Mouse (Mus musculus) urinary bladder, postnatal 10 days (tissue): ENCODE data around the gene Cdh5.
"Not testable (repeated sequence)": the region's sequence is repeated elsewhere in the genome, so short reads cannot be mapped to it uniquely, and the experiment has no call there.

ENCODE experiments used
- DNase-seq: peaks from one replicate; pipeline ENCODE4 v3.0.0; 2022; ENCODE audit warnings: low spot score

The Cdh5 gene

DNA sequence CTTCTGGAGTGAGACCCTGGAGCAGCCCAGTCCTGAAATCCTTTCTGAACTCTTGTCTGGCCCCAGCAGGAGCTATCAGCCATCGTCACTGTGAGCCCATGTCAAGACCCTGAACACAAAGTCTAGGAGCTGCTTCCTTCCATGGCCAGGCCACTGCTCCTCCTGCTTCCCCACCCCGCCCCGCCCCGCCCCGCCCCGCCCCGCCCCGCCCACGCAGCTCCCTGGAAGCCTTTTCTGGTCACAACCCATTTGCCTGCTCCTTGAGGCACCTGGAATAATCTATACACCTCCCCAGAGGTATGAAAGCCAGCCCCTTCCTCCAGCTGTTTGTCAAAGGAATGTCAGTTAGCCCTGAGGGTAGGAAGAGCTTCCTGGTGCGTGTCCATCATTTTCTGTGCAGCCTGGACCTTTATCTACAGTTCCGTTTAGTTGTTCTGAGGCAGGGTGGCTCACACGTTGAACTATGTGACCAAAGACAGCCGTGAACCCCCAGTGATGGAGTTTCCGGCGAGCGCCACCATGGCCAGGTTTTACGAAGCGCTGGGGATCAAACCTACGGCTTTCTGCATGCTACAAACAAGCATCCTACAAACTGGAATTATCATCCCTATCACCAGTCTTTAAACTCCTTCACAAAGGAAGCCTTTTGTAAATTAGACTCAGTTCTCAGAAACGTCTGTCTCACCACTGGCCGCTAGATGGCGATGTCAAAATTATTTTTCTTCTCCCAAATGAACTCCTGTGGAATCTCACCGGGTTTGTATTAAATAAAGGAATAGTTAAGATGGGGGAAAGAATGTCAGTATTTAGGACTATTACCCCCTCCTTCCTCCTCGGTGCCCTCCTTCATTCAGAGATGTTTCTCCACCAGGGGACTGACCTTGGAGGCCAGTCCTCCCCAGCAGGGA, 10.2 kb upstream of the Cdh5 start:
- DNase-seq = not testable (repeated sequence)

DNA sequence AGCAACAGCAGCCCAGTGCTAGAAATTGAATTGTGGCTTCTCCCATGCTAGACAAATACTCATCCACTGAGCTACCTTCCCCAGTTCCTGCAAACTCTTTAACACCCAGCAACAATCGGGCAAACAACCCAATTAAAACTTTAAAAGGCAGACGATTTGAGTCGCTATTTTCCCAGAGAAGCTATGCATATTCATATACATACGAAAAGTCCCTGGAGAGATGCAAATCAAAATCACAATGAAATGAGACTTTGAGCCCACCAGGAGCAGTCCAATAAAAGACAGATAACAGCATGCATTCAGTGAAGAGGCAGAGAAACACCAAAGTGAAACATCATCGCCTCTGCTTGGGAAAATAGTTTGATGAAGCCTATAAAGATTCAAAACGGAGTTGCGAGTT, 8.1 kb upstream of the Cdh5 start:
- no peak for DNase-seq

DNA sequence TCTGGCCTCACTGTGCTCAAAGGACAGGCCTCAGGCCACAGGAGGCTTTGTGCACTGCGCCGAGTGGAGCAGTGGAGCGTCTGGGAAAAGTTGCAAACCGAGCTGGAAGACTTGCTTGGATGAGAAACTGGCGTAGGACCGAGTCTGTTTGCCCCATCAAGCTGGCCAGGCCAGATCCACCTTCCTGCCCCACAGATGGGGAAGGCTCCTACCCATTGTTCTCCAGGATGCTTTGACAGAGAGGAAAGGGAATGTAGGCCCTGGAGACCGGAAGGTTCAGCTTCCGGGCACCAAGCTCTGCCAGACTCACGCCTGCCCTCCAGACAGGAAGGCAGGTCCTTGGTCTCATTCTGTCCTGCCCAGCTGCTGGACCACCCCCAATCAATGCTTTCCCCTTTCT, 5.8 kb upstream of the Cdh5 start:
- DNase-seq = no peak

DNA sequence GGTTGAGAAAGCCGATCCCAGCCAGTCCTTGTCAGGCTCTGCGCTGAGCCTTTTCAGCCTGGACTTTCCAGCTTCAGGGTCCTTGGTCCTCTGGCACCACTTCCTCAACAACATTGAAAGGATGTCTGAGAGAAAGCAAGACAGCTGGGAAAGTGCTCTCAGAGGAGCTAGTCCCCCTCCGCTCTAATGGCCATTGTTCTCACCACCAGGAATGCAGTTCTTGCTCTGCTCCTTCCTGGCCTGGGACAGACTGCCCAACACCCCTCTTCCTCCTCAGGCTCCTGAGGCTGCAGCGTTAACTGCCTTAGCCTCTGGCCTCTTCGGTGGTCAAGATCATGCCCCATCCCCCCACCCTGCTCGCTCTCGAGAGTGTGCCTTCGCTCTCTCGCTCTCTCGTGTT, 4.8 kb upstream of the Cdh5 start:
- no peak for DNase-seq

DNA sequence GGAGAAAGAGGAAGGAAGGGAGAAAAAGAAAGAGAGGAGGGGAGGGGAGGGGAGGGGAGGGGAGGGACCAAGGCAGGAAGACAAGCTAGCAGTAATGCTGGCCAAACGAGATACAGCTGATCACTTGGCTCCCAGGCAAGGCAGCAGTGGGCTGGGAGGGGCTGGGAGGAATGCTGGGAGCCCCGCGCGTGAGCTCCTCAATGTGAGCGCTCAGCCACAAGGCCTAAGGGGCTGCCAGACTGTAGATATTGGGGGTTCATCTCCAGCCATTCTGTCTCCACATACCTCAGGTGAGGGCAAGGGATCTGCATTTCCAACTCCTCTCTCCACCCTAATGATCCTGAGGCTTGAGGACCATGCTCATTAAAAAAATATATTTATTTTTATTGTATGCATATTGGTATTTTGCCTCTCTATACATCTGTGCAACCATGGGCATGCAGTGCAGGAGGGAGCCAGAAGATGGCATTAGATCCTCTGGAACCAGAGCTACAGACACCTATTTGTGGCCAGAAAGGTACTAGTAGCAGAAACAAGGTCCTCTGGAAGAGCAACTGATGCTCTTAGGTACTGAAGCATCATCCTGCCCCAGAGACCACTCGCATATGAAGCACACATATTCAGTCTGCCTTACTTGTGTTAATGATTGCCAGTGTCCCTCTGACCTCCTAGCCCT, 2.6 kb upstream of the Cdh5 start:
- no peak for DNase-seq

DNA sequence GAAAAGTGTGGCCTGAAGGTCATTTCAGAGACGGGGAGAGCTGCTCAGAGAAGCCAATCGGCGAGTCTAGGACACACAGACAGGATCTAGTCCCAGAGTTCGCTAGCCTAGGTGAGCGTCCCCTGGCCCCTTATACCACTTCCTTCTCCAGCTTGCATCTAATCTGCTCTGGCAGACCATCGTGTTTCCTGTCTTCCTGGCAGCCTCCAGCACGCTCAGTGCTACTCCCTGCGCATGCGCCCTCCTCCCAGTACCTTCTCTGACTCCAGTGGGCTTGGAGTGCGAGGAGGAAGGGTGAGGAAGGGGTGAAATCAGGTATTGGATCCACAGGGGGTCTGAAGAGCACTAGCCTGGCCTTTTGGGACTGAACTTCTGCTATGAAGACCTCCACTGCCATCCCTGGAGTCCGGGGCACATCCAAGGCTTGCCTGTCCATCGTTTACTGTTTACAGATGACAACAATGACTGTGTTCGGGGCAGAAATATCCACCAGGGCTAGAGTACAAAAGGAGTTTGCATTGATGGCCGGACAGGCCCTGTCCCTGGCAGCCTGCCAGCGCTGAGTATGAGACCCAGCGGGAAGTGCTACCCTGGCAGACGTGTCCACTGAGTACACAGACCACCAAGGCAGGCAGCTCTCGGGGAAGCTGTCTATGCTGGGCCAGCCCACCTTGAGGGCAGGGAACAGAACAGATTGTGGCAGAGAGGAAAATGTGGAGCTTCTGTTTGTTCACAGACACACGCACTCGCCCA, 1.9 kb upstream of the Cdh5 start:
- DNase-seq = no peak

DNA sequence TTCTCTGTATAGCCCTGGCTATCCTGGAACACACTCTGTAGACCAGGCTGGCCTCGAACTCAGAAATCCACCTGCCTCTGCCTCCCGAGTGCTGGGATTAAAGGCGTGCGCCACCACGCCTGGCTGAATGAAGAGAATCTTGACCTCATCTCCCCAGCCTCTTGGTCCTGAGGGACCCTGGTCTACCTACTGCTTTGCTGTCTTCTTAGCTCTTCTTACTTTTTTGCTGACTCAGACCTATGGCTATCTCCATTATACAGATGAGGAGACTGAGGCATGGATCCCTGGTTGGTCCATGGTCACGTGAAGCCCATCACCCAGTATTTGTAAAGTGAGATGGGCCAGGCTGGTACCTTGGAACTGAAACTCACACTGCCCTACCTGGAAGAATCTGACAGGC, 701 bp upstream of the Cdh5 start:
- not testable (repeated sequence) for DNase-seq

DNA sequence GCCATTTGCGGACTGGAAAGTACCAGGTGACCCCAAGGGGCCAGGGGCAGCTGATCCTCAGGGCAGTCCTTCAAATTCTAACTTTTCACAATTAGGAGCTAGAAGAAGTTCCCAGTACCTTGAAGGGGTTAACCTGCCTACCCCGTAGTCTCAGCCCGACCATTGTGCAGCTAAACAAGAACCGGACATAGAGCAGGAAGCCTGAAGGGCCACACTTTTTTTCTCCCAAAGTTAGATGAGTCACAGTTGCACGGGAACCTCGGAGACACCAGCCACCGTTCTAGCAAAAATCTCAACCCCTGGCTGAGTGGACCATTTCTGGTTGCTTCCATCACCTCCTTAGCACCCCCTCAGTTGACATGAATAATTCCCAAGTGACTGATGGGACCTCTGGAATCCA, 2.0 kb downstream of the Cdh5 start:
- DNase-seq = no peak

DNA sequence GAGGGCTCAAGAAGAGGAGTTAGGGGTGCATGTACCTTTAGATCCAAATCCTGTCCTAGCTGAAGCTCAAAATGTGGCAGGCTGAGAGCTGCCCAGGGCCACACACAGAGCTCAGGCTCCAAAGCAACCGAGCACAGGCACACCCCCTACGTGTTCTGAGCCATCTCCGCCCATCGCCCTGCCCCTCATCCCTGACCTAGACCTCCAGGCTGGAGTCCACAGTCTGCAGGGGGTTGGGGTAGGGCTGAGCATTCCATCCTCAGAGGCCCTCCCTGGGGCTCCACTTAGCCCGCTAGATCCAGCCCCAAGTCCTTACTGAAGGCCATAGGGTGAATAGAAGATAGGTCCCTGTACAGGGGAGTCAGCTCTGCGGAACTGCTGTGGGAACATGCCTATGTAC, 4.3 kb downstream of the Cdh5 start:
- no peak for DNase-seq

DNA sequence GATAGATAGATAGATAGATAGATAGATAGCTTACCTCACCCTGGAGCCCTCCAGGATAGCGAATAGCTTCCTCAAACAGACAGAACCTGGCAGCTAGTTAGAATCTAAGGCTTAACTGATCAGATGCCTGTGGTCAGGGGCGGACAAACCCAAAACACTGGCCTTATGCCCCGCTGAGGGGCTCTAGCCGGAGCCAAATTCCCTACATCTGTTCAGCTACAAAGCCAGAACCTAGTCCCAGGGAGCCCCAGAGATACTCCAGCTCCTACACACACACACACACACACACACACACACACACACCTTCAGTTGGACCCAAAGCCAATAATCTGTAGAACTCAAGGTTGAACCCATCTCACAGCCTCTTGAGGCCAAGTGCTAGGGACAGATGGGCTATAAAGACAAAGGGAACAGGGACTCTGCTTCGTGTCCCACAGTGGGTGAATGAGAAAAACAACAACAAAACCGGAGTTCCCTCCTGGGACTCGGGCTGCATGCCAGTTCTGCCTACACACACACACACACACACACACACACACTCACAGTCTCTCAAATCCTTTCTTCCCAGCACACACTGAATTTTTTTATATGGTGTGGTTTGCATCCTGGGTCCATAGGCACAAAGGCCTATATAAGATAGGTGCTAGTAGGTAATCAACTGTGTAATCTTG, 5.0 kb downstream of the Cdh5 start:
- DNase-seq = no peak

DNA sequence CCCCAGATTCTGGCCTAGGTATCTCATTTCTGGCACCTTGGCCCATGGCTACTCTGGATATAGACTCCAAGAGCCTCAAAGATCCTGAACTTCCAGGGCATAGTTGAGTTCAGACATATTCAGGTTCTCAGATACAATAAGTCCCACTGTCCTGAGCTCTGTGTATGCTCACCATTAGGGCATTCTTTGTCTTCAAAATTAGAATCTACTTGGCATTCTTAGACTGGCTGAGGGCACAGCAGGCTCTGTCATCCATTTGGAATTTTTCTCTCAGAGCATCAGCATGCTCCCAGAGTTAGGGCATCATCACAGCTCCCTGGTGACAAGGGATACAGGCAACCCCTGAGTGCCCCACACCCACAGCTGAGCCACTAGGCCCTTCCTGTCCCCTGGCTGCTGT, 5.7 kb downstream of the Cdh5 start:
- no peak for DNase-seq

DNA sequence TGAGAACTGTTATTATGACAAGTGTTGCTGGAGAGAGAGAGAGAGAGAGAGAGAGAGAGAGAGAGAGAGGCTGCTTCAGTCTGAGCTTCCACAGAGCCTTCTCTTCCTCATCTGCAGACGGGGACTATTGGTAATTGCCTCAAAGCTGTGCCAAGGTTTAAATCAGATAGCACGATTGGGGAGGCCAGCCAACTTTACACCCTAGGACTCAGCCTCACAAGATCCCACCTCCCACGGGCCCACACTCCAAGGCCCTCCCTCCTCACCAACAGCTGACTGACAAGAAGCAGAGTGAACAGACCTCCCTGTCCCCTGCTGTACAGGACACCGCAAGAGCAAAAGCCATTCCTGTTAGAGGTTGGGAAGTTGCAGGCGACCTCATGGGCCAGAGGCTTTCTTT, 6.6 kb downstream of the Cdh5 start:
- no peak for DNase-seq

DNA sequence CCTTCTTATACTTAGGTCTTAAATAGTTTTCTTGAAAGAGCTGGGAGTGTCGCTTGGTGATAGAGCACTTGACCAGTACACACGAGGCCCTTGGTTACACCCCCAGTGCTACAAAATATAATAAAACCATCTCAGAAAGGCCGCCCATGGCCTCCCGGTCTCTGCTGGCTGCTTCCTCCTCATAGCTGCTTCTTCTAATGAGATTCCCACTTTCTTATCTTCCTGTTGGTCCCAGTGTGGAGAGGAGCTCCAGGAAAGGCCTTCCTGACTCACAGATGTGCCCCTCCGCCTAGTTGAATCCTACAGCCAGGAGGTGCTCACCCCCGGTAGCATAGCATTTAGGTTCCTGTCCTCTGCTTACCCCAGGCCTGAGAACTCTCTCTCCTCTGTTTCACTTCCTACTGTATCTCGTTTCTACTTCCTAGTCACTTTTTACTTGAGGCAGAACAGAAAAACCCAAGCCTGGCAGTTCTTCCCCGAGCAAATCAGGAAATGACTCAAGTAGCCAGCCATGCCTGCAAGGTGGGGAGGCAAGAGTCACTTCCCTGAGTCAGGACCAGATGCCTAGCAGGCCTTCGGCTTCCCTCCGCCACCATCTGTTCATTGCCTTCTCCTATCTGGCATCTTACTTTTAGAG, 9.2 kb downstream of the Cdh5 start:
- no peak for DNase-seq

DNA sequence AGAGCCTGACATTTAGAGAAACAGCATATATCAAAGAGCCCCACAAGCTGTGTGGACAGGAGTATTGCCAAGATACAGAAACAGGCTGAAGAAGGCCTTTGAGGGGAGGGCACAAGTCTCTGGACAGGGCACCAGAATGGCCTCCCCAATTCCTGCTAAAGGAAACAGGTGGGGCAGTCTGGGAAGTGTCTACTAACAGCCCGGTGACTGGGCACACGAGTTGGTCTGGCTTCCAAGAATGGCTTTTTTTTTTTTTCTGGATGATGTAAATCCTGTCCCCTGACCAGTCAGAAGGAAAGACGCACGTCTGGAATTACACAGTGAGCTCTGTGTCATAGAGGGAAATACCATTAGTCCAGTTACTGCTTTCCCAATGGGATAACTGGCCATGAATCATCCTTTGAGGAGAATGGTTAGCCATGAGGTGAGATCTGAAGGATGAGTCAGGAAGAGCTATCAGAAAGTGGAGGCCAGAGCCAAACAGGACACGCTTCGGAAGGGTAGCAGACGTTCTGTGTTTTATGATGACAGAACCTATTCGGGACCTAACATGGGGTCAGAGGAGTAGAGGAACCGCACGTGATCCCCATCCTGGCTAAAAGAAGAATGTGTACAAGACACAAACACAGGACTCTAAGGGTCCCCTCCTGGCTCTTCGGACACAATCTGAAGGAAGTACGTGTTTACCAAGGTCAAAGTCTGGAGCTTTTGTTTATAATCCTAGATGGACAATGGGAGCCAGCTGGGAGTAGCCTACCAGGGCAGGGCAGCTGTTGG, 20.4 kb downstream of the Cdh5 start:
- no peak for DNase-seq

DNA sequence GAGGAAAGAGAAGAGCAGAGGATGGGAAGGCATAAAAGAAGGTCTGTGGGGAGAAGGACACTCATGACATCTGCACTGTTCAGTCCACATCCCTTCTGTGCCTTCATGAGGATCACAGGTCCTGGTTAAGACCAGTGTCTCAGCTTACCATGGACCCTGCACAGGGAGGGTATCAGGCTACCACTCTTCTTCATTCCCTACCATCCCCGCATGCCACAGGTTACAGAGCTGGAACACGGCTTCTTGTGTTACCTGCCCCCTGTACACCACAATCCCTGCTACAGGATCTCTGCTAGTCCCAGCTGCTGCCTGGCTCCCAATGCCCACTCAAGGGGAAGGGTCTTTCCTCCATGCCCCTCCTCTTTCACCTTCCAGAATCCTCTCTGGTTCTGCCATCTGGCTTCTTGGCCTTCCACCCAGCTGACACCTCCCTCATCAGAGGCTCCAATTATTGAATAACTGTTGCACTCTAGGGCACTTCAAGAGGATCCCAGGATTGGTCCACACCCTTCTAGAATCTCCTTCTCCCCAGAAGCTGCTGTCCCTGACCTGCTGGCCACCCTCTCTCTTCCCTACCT, 21.7 kb downstream of the Cdh5 start:
- no peak for DNase-seq

DNA sequence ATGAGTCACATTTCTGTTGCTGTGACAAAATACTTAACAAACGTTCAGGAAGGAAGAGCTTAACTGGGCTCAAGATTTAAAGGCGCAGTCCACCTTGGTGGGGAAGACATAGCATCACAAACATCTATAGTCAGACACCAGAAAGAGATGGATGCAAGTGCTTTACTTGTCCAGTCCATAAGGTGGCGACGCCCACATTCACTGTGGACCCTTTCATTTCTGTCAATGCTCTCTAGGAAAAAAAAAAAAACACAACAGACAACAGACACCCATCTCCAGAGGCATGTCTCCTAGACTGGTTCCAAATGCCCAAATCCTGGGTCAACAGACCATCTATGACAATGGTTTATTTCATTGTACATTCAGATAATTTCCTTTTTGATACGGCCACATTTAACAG, 23.1 kb downstream of the Cdh5 start:
- no peak for DNase-seq

DNA sequence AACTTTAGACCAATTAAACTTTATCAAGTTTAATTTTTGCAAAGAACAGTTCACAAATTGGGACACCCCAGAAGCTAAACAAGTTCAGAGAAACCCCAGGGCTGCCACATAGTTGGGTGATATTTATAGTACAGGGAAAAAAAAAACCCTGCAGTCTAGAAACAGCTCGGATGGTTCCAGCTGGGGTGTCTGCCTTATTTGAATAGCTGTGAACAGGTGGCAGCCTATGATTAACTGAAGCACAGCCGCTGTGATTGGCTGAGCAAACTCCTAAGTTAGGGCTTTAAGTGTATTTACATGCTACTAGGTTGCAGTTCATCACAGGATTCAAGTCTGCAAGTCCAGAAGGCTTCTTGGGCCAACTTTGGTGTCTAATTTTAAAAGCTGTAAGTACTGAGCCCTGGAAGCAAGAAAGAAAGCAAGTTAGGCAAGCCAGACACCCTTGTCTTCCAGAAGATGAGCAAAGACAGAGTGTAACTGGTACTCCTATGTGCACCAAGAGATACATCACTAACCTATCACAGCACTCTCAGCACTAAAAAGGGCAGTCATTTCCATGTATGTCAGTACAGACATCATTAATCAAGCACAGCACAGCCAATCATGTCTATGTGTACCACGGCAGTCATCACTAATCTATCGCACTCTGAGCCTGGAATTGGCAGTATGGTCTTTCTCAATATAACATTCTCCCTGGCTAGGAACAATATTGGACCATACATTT, 25.9 kb downstream of the Cdh5 start:
- DNase-seq = no peak

DNA sequence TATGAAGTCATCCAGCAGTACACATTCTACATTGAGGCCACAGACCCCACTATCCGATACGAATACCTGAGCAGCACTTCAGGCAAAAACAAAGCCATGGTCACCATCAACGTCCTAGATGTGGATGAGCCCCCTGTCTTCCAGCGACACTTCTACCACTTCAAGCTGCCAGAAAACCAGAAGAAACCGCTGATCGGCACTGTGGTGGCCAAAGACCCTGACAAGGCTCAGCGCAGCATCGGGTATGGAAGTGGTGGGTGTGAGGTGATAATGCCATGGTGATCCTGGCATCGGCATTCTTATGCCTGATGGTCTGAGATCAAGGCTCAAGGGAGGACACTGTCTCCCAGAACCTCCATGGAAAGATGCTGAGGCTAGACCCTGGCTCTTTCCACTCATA, 29.5 kb downstream of the Cdh5 start:
- DNase-seq = no peak

DNA sequence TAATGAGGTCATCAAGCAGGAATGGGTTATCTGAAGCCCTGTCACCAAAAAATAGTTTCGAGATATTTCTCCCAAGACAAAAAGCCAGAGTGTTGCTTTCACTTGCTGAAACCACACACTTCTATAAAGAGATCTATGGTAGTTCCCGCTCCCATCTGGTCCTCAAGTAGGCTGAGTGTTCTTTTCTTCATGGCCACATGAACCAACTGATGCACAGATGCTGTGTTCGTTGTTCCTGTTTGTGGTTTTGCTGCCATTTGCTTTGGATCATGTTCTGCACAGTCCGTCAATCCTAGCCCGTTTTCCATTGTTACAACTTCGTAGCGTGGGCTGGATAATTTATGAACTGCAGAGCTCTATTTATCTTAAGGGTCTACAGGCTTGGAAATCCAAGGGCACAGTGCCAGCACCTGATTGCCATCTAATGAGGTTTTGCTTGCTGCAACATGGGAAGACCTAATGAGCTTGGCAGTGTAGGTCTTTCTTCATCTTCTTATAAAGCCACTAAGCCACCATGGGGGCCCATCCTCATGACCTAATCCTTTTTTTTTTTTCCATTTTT, 30.1 kb downstream of the Cdh5 start:
- DNase-seq = no peak

DNA sequence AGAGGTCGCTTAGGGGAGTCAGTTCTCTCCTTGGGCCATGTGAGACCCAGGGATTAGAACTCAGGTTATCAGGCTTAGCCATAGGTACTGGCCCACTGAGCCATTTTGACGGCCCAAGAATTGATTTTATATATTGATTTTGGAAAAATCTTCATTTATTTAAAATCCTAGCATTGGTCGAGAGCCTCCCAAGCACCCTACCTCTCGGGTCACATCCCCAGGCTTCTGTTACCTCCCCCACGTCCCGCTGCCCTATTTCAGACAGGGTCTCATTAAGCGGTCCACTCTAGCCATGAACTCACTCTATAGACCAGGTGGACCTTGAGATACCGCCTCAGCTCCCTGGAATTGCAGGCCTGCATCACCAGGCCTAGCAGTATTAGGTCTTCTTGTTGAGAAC, 33.1 kb downstream of the Cdh5 start:
- DNase-seq = no peak
